Mouse (Mus musculus) layer of hippocampus, adult 11-12 months (tissue): ENCODE data around the gene Dnah5.

Experiments
- DNase-seq: peaks from one replicate; pipeline ENCODE4 v3.0.0; 2022; ENCODE audit warnings: low spot score

Gene Dnah5

DNA sequence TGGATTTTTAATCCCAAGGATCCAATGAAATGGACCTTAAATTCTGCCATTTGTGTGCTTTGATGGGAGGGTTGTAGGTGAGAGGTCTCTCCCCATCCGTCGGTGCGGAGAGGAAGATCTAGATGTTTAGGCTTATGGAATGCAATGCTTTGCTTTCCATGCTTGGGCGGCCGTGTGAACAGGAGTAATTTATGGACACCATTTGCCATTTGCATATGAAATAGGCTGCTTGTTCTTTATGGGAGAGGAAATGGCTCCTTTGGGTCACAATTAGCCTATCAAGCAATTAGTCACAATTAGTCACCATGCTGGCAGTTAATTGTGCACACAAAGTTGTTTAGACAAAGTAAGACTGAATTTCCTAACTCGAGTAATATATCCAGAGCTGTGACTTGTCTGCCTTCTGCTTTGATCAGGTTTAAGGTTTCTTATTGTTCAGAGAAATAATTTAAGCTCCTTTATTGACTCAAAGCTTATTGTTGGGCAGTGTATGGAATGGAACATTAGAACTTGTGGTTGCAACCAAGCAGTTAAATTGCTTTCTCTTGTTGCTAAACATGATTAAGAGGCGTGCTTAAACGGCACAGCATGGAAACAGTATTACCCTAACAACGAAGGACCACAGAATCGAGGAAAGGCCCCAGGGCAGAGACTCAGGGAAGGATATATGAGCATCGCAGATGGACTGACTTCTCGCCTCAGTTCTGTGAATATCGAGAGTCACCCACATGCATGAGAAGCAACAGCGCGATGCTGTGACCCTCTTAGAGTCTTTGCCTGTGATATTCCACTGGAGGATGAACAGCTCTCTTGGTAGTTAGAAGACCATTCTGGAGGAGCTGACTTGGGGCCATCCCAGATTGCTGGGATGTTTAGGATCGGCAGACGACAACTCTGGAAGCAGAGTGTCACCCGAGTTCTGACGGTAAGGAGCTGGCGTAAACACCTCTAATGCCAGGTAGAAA is at the start of gene Dnah5:
Dnah5 (plus strand) TSS at position 642 of the 965 bp plus-strand sequence.
- no peak for DNase-seq

DNA sequence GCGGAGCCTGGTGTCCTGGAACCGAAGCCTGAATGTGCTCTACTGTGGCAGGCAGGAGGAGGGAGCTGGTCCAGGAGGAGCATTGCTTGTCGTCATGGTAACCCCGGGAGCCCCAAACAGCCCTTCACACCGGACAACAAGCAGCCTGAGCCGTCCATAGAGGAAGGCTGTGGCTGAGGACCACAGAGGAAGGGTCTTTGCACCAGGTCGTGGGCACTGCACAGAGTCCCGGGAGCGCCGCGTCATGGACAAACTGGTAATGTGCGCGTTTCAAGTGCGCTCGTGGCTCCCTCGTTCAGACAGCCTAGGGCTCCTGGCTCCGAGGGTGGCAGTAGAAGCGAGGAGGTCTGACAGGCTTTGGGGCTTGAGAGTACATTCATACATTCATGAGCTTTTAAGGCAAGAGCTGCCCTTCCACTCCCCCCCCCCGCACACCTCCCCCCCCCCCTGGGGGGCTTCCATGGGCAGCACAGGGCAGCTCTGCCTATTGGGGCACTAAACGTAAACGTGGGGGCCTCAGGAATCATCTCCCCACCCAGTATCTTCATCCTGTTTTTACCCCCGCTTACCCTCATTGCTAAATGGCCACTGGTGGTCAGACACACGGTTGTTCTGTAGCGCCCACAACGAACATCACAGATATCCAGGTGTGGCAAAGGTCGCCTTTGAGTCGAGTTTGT is 48.6 kb upstream of the Dnah5 start:
- peak; percentile 43 for DNase-seq

DNA sequence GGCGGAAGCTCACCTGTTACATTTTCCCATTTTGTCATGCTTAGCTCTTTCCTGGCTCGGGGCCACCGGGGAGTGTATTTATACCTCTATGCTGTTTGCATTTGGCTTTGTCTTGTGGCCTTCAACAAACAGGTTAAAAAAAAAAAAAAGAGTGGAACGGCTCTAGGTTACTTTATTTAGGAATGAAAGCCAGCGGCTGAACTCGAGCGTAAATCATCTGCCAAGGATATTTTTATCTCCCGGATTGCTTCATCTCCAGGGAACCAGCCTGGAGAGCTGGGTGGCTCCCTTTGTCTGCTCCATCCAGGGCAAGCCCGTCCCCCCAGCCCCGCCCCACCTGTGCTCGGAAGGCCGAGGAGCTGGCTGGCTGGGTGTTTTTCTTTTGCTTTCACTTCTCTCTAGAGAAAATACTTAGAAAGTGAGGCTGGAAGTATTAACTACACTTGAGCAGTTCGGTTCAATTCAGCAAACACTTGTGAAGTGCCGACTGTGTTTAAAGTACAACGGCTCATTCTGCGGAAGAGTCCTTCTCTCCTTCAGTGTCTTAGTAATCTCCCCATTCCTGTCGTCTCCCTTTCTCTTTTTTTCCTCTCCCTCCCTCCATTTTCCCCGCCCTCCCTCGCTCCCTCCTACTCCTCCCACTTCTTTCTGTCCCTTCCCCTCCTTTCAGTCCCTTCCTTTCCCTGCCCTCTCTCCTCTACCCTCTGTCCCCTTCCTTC is 44.6 kb upstream of the Dnah5 start:
- DNase-seq: peak; percentile 24

DNA sequence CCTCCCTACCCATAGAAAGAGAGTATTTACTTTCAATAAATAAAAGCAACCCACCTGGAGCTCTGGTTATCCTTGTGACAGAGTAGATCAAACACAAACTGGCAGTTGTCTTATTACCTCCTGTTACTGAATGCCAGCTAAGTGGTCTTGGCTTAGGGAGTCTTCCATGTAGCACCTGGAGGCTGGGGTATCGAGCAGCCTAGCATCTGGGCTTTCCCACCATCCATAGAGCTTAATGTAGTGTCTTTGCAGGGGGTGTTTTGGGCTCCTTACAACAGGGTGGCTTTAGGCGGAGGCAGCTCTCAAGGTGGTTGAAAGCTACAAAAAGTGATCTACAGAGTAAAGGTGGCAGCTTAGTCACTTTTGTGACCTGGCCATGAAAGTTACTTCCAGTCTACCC is 41.3 kb upstream of the Dnah5 start:
- DNase-seq: no peak

DNA sequence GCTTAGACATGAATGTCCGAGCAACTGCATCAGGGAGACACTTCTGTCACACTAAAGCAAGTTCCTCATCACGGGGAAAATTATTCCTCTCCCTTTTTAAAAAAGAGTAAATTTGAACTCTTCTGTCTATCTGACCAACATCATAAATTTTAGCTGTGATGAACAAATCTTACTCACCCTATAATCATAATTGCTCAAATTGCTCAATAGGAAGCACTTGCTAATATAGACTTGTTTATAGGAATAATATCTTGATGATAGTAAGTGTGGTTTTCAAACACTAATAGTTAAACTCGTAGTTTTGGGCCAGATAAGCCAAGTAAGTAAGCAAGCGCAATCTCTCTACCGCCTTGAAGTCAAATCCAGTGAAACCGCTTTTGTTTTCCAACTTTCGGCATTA is 38.3 kb upstream of the Dnah5 start:
- DNase-seq: no peak

DNA sequence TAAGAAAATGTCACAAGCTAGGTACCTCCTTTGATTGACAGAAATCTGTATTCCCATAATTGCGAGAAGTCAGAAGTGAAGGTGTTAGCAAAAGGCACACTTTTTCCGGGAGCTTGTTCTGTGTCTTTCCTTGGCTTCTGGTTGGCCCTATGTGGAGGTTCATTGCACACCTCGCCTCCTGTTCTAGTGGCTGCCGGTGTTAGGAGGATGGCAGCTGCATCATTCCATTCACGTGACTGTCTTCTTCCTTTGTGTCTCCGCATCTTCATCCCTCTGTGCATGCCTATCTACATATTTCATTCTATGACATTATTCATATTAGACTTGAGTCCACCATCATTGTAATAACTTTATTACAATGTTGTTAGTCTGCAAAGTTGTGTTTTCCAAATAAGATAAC is 37.5 kb upstream of the Dnah5 start:
- DNase-seq: no peak

DNA sequence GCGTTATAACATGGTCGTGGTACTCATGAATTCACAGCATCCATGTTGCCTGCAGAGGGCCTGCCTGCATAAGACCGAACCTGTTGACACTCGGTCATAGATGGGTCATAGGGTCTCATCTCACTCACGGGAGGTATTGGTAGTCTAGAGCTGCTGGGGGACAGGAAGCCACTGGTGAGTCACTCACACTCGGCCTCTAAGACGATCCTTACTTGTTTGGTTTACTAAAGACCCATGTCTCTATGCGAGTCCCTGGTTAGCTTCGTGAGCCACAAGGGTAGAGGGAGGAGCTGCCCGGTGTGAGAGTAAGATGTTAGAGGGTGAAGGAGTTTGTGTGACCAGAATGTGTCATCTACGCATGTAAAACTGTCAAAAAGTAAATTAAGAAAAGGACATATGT is 24.6 kb upstream of the Dnah5 start:
- DNase-seq: no peak

DNA sequence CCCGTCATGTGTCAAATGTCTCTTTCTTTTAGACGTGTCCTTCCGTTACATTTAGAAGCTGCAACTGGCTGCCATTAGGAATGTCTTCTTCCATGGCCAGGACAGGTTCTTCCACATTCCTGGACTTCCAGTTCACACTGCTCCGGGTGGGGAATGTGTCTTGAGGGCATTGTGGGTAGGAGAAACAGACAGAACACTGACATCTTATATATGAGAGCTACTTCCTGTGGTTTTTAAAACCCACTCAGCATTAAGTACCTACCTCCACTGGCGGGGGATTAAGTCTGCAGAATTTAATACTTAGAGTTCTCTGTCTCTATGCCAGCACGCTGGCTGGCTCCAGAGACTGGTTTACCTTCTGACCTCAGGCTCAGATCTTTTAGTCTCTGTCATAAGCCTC is 24.0 kb upstream of the Dnah5 start:
- DNase-seq: no peak

DNA sequence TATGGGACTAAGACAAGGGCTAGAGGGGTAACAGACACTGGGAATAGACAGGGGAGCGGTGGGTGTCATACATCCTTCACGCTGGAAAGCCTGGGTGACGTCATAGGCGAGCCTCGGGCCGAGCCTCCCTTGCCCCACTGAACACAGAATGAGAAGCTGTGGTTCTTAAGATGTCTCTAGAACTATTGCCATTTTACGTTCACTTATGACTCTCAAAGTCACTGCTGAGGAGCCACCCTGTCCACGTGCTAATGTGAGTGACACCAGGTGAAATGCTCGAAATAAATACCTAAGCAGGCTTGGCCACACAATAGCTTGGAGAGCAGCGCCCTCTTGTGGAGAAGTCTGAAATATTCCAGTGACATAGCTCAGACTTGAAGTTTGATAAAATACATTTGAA is 21.7 kb upstream of the Dnah5 start:
- DNase-seq: peak; percentile 84

DNA sequence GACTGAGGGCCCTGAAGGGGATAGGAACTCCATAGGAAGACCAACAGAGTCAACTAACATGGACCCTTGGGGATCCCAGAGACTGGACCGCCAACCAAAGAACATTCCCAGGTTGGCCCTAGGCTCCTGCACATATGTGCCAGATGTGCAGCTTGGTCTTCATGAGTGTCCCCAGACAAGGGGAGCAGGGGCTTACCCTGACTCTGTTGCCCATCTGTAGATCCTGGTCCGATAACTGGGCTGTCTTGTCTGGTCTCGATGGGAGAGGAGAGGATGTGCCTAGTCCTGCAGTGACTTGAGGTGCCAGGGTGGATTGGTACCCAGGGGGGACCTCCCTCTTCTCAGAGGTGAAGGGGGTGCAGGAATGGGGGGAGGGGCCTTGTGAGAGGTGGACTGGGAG is 21.0 kb upstream of the Dnah5 start:
- DNase-seq: no peak

DNA sequence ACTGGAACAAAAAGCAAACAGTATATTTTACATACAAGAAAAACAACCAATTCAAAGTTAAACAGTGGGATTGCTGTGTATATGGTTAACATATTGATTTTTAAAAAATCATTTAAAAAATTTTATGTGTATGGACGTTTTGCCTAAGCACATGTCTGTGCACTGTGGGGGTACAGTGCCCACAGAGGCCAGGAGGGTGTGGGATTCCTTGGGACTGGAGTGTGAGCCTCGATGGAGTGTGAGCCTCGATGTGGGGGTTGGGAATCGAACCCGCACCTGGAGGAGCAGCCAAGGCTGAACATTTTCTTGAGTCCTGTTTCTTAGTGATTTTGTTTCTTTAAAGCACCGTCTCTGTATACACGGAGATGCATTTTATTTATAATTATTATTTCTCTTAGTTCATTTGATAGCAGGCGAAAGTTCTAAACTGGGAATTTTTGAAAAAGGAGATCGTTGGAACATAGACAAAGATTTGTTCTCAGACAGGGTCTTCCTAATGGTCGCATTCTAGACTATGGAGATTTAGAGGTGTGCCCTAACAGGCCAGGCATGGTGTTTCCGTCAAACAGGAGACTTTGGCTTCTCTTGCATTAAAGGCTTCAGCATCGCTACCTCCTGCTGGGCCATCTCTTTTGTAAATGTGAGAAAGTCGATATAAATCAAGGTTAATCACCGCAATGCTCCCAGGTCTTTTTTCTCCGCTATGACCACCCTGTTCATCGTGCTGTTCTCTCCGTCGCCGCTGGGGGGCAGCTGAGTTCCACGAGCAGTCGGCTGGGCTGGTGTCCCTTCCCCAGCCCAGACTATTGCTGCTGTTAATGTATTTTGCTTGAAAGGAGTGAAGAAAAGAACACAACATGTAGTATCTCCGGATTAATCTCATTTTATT is 15.8 kb upstream of the Dnah5 start:
- DNase-seq: peak; percentile 74

DNA sequence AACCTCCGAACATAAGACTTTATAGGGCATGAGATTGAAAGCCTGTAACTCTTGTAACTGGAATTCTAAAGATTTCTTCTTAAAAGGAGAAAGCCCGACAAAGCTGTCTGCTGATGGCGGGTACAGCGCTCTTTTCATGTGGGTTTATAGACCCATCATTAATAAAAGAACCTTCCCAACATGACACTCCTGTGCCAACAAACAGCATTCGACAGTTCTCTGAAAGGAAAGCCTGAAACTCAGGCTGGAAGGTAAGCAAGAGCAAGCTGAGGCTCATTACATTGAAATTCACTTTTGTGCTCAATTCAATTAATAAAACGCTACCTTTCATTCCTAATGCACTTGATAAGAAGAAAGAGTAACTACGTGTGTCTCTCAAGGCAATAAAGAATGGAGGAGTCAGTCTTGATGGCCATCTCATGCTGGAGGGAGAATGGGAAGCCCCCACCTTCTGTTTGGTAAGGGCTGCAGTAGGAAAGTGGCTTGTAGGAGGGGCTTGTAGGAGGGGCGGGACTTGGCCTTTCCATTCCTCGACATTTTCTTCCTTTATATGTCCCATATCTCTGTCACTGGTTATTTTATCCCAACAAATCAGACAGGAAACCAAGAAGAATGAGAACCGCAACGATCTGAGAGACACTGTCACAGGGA is 15.1 kb upstream of the Dnah5 start:
- no peak for DNase-seq

DNA sequence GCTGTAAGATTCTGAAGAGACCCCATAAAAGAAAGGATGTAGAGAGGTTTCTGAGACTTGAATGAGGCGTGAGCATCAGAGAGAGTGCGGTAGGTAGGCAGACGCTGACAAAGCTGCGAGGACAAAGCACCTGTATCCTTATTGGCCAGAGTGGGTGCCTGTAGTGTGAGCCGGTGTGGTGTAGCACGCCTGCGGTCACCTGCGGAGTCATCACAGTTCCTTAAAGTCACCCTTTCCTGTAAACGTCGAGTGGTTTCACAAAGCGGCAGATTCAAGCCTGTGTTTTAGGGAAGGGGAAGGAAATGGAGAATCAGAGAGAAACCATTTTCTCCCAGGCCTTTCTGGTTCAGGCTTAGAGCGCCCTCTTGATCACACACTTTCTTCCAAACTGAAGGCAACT is 13.9 kb upstream of the Dnah5 start:
- no peak for DNase-seq

DNA sequence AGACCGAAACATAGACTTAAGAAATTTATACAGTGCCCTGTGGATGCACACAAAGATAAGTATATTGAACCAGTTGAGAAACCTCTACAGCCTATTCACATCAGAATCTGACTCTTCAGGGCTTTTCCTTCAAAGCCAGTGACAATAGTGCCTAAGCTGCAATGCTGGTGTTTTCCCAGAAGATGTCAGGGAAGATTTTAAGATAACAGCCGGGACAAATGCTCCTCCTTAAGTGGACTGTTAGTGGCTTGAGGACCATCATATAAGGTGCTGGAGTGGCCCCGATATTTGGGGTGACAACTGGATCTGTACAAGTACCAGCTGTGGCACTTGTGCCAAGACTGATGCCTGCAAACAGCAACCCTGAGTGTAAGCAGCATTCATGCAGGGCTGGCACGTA is 4.9 kb upstream of the Dnah5 start:
- DNase-seq: no peak

DNA sequence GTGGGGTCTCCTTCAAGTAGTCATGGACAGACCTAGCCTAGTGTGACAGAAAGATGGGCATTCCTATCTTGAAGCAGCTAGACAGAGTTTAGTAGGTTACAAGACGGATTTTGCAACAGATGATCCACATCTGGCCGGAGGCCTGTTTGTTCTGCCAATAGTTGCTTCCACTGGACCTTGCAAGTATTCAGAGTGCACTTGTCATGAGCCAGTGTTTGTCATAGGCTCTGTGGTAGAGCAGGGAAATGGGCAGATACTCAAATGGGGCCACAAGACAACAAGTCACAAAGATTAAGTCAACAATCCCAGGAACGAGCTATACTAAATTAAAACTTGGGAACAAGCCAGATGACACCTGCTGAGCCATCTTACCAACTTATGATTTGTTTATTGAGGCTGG is 1.1 kb downstream of the Dnah5 start:
- DNase-seq: no peak

DNA sequence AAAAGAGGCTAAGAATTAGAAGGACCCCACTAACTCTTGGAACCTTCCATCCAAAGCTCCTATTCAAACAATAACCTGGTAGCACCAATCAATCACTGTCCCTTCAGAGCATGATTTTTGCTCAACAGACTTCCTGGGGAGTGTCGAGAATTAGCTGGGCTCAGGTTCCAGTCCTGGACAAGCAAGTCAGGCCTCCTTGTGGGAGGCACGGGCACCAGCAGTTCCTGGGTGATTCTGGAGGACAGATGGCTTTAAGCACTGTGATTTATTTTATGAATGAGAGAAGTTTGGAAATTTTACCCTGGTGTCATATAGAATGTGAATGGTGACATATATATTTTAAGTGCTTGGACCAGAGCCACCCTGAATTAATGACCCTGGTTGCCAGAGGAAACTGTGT is 4.0 kb downstream of the Dnah5 start:
- DNase-seq: no peak

DNA sequence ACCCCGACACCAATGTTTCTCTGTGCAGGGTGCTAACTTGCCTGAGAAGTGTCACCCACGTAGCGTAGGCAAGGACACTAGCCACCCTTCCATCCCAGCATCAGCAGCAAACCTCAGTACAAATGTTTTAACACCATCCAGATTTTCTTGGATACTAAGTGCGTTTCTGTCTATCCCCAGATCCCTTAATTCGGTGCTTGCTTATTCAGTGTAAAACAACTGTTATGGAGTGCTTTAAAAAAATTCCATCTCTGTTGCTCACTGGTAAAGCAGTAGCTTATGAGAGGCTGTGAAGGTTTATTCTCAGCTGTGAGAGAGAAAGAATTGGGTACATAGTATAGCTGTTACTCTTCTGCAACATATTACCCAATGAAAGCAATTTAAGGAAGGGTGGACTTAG is 9.5 kb downstream of the Dnah5 start:
- DNase-seq: no peak

DNA sequence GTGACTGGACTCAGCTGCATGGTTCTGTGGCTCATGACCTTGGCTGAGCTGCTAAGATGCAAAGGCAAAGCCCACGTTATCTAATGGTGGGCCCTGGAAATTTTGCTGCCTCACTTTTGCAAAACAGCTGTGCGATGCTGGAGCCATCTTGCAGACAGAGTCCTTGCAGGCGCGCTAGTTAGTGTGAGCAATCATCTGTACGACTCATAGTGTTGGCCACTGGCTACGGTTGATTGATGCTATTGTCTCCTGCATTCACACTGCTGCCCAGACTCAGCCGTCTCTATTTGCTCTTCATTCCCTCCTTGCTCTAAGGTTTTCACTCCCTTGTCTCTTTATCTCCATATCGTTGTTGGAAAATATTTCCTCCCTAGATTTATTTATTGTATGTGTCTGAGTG is 12.8 kb downstream of the Dnah5 start:
- DNase-seq: no peak

DNA sequence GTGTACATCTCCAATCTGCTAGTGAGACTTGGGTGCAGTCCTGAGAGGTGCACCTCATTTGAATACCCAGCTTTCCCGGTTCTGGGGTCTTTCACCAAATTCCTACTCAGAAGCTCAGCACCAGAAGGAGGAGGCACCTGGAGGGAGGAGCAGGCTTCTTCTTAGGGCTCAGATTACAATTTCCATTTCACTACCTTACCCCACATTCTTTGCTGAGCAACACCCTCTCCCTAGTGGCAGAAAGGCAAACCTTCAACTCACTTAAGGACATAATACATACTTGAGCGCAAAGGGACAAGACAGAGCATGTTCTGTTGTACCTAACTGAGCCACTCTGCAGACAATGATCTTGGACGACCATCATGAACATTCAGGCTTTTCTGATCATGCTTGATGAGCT is 23.8 kb downstream of the Dnah5 start:
- DNase-seq: no peak

DNA sequence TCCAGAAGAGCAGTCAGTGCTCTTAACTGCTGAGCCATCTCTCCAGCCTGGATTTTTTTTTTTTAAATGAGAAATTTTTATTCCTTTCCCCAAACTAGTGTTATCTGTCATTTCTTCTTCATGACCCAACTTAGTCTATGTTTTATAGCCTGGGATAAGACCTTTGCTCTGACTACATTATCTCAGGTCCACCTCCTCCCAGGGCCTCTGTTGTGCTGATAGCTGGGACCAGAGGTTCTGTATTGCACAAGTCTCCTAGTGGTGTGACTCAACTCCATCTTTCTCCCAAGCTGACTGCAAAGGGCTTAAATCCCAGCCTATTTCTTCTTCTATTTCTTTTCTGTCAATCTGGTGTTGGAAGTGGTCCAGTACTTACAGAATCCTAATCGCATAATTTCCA is 56.7 kb downstream of the Dnah5 start:
- no peak for DNase-seq

DNA sequence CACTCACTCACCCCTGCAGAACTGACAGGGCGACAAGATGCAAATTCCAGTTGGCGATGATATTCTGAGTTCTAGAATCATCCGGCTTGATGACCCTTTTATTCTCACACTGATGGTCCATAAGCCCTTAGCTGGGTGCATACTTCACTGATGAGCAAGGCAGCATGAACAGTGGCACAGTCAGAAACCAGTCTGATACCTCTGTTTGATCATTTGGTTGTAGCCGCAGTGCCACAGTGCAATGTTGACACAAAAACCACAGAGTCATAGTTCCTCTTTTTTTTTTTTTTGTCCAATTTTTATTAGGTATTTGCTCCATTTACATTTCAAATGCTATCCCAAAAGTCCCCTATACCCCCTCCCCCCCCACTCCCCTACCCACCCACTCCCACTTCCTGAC is 95.9 kb downstream of the Dnah5 start:
- DNase-seq: no peak
